Mouse (Mus musculus): Measurements from ENCODE around the gene Ano3.

GRCm38 (mm10) chr2:110709436-110709835 lies 241.3 kb downstream of the Ano3 start:
- TF ChIP-seq CTCF (IDR thresholded peaks at IDR 0.05; ENCODE audit: borderline replicate concordance, extremely low read depth, insufficient read depth, insufficient read length) (no peak), POLR2A (IDR thresholded peaks at IDR 0.05; ENCODE audit: borderline replicate concordance, extremely low read depth, insufficient read depth, insufficient read length, poor library complexity, severe bottlenecking) (no peak)
